Mouse (Mus musculus): ENCODE data around the gene Klhl9.
"Not testable (repeated sequence)": the region's sequence is repeated elsewhere in the genome, so short reads cannot be mapped to it uniquely, and the experiment has no call there.

The Klhl9 gene

GRCm38 (mm10) chr4:88721791-88722721 lies at the start of gene Klhl9, which contains the start of gene Gm26566:
TSS of gene Klhl9 (minus strand) at chr4:88722465.
TSS of gene Gm26566 (plus strand) at chr4:88721805.
- DNase-seq (ENCODE audit: extremely low read depth, low read depth): peak; percentile 82

GRCm38 (mm10) chr4:88763384-88764018 lies 41.2 kb upstream of the Klhl9 start:
- not testable (repeated sequence) for DNase-seq (ENCODE audit: extremely low read depth, low read depth)

- DNase-seq (ENCODE audit: extremely low read depth, low read depth): not testable (repeated sequence)
These were observed 40.1 kb upstream of the Klhl9 start for GRCm38 (mm10) chr4:88762341-88762740.

GRCm38 (mm10) chr4:88761776-88762175 lies 39.5 kb upstream of the Klhl9 start:
- not testable (repeated sequence) for DNase-seq (ENCODE audit: extremely low read depth, low read depth)

- not testable (repeated sequence) for DNase-seq (ENCODE audit: extremely low read depth, low read depth)
These were observed 38.2 kb upstream of the Klhl9 start for GRCm38 (mm10) chr4:88760431-88760830.

- DNase-seq (ENCODE audit: extremely low read depth, low read depth): peak; percentile 81
These were observed 37.5 kb upstream of the Klhl9 start, which contains the start of gene Gm13283 for GRCm38 (mm10) chr4:88759610-88760268. TSS of gene Gm13283 (plus strand) at chr4:88760119.

- DNase-seq (ENCODE audit: extremely low read depth, low read depth): not testable (repeated sequence)
These were observed 36.5 kb upstream of the Klhl9 start for GRCm38 (mm10) chr4:88758751-88759150.

- not testable (repeated sequence) for DNase-seq (ENCODE audit: extremely low read depth, low read depth)
These were observed 35.4 kb upstream of the Klhl9 start for GRCm38 (mm10) chr4:88757628-88758031.

- DNase-seq (ENCODE audit: extremely low read depth, low read depth): peak; percentile 43
These were observed 34.6 kb upstream of the Klhl9 start for GRCm38 (mm10) chr4:88756581-88757513.

- not testable (repeated sequence) for DNase-seq (ENCODE audit: extremely low read depth, low read depth)
These were observed 32.6 kb upstream of the Klhl9 start, which contains the start of gene Gm13271 for GRCm38 (mm10) chr4:88754818-88755340. TSS of gene Gm13271 (plus strand) at chr4:88754868.

GRCm38 (mm10) chr4:88749926-88750325 lies 27.7 kb upstream of the Klhl9 start:
- no peak for DNase-seq (ENCODE audit: extremely low read depth, low read depth)

- no peak for DNase-seq (ENCODE audit: extremely low read depth, low read depth)
These were observed 21.9 kb upstream of the Klhl9 start for GRCm38 (mm10) chr4:88744207-88744606.

GRCm38 (mm10) chr4:88742771-88743371 lies 20.6 kb upstream of the Klhl9 start:
- DNase-seq (ENCODE audit: extremely low read depth, low read depth): no peak

- no peak for DNase-seq (ENCODE audit: extremely low read depth, low read depth)
These were observed 19.2 kb upstream of the Klhl9 start for GRCm38 (mm10) chr4:88741426-88741825.

GRCm38 (mm10) chr4:88739036-88739435 lies 16.8 kb upstream of the Klhl9 start:
- DNase-seq (ENCODE audit: extremely low read depth, low read depth): no peak

GRCm38 (mm10) chr4:88738480-88738879 lies 16.2 kb upstream of the Klhl9 start:
- DNase-seq (ENCODE audit: extremely low read depth, low read depth): peak; percentile 43

GRCm38 (mm10) chr4:88727324-88727723 lies 5.1 kb upstream of the Klhl9 start:
- no peak for DNase-seq (ENCODE audit: extremely low read depth, low read depth)

- DNase-seq (ENCODE audit: extremely low read depth, low read depth): no peak
These were observed 4.5 kb upstream of the Klhl9 start for GRCm38 (mm10) chr4:88726727-88727126.

GRCm38 (mm10) chr4:88723497-88724090 lies 1.3 kb upstream of the Klhl9 start:
- no peak for DNase-seq (ENCODE audit: extremely low read depth, low read depth)

Measured in MEL-GATA-1-ER (cell line).